Mouse (Mus musculus) limb, embryonic 13.5 days (tissue): ENCODE results near the gene Gm48551. TPM values are rescaled to one million over a fixed set of nuclear protein-coding genes. Genes with fewer than 3 reads are reported as not detected.

Experiments
- ATAC-seq: fragments of 200-750 bp; cut with Nextera tagmentation; 2 replicates; pipeline ENCODE4 v1.8.0; 2017; ENCODE audit warnings: low read depth, moderate number of reproducible peaks, moderate TSS enrichment; ENCODE audit not compliant: low FRiP score
- H3K27ac ChIP-seq: fragments of 300-500 bp; sonication (generic); 2 replicates; pipeline ENCODE4 v1.5.1; 2015; ENCODE audit warnings: inconsistent platforms, mild to moderate bottlenecking, moderate library complexity
- H3K27me3 ChIP-seq: fragments of 300-500 bp; sonication (generic); 2 replicates; pipeline ENCODE4 v1.6.1; 2015; ENCODE audit warnings: mild to moderate bottlenecking, inconsistent platforms
- H3K36me3 ChIP-seq: fragments of 300-500 bp; sonication (generic); 2 replicates; pipeline ENCODE4 v1.6.1; 2015; ENCODE audit warnings: inconsistent platforms, mild to moderate bottlenecking, moderate library complexity
- H3K4me1 ChIP-seq: fragments of 300-500 bp; sonication (generic); 2 replicates; pipeline ENCODE4 v1.6.1; 2015; ENCODE audit warnings: inconsistent platforms
- H3K4me2 ChIP-seq: fragments of 300-500 bp; sonication (generic); replicated peaks from 2 replicates; pipeline ENCODE4 v1.6.1; 2015; ENCODE audit warnings: inconsistent platforms, mild to moderate bottlenecking, moderate library complexity
- H3K4me3 ChIP-seq: fragments of 300-500 bp; sonication (generic); 2 replicates; pipeline ENCODE4 v1.5.1; 2015; ENCODE audit warnings: moderate library complexity, mild to moderate bottlenecking, inconsistent platforms
- H3K9ac ChIP-seq: fragments of 300-500 bp; sonication (generic); 2 replicates; pipeline ENCODE4 v1.6.1; 2015; ENCODE audit warnings: mild to moderate bottlenecking, inconsistent platforms
- H3K9me3 ChIP-seq: fragments of 300-500 bp; sonication (generic); 2 replicates; pipeline ENCODE4 v1.6.1; 2016; ENCODE audit warnings: inconsistent platforms
- WGBS: fragments of 180-500 bp; shearing (Covaris S2); methylation state at CpG from one replicate; pipeline ENCODE4 v1.1.7; 2015; 5-methylcytosine and 5-hydroxymethylcytosine counted together
- polyA plus RNA-seq: library from polyadenylated mRNA; unstranded; fragments of >200 nt; fragmentation: Nextera tagmentation; extraction: Ambion mirVana; gene quantifications from 2 replicates; pipeline ENCODE4 v1.2.1, GENCODE M21; 2015

The Gm48551 gene
- polyA plus RNA-seq = 3.3 and 4.0 TPM in 2 replicates

DNA sequence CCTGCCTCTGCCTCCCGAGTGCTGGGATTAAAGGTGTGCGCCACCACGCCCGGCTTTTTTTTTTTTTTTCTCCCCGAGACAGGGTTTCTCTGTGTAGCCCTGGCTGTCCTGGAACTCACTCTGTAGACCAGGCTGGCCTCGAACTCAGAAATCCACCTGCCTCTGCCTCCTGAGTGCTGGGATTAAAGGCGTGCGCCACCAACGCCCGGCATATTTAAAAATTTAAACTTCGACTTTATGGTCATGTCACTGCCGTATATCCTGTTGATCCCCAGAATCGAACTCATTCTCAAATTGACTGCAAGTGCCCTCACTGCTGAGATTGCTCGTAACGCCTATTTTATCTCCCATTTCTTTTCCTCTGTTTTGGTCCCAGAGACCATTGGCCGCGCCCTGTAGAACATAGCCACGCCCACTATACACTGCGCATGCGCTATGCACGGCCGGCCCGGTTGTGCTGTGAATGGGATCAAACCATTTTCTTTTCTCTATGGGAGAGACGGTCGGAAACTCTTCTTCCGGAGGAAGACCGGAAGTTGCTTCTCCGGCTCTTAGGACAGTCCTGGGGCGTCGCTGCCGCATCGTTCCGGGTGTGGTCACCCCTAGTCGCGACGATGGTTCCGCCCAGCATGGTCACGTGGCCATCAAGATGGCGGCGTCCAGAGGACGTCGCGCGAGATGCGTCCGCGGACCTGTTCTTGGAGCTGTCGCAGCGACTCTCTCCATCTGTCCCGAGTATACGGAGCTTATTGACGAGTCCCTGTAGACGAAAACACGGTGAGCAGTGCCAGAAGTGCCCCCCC lies at the start of gene Gm48551, which contains the start of gene Dohh:
Gm48551 (plus strand) TSS at position 665 of the 803 bp plus-strand sequence.
Dohh (plus strand) TSS at position 627 of the 803 bp plus-strand sequence.
- peak; percentile 93 for ATAC-seq
- H3K36me3 ChIP-seq = peaks cover 33% of the 10 kb centered on the region
- peak within 1 kb of the TSS; percentile 84 for H3K9ac ChIP-seq
- H3K4me3 ChIP-seq = peak within 1 kb of the TSS; percentile 80
- H3K4me2 ChIP-seq = peak within 1 kb of the TSS; percentile 88
- H3K27me3 ChIP-seq = no peaks in the 10 kb centered on the region
- no peaks in the 10 kb centered on the region for H3K9me3 ChIP-seq
- 7% methylated on average over 54 of the region's 54 CpGs for WGBS
- H3K27ac ChIP-seq = peak within 1 kb of the TSS; percentile 63
- peaks cover 19% of the 10 kb centered on the region for H3K4me1 ChIP-seq

DNA sequence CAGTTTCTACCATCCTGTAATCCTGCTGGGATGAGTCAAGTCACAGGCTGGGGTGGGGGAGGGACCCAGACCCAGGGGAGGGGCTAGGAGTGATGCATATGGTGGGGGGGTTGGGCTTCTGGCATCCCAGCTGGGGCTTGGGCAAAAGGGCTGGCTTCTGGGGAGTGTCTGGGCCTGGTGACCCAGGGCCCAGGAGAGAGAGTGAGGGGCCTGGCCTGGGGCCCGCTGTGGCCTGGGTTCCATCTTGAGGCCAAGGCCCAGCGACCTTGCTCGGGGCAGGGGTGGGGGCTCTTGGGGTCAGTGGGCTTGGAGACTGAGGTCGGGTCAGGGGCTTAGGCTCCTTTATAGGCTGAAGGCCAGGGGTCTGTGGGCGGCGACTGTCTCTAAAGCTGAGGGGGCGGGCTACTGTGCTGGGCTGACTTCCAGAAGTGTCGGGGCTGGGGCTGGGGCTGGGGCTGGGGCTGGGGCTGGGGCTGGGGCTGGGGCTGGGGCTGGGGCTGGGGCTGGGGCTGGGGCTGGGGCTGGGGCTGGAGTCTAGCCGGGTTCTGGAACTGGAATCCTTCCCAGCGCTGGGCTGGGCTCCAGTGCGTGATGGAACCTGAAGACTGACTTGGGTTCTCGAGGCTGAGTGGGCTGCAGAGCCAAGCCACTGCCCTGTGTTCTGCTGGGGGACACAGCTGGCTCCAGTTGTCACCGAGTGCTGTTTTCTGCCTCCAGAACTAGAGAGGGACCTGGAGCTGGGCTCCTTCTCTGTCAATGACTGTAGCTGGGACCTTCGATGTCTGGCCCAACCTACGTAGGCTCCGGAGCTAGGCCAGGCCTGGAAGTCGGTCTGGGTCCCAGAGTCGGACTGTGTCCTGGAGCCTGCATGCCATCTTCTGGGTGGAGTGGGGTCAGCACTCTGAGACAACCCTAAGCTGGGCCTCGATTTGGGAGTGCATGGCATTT lies 48.6 kb upstream of the Gm48551 start:
- H3K4me2 ChIP-seq = peak overlapping the region; percentile 36
- ATAC-seq = peak; percentile 62
- H3K9me3 ChIP-seq = no peaks in the 10 kb centered on the region
- WGBS = 35% methylated on average over 17 of the region's 19 CpGs
- peak overlapping the region; percentile 45 for H3K9ac ChIP-seq
- H3K4me3 ChIP-seq = no peak overlapping the region
- H3K36me3 ChIP-seq = no peaks in the 10 kb centered on the region
- H3K27ac ChIP-seq = peak overlapping the region; percentile 83
- H3K4me1 ChIP-seq = peaks cover 26% of the 10 kb centered on the region
- H3K27me3 ChIP-seq = peaks cover 61% of the 10 kb centered on the region

DNA sequence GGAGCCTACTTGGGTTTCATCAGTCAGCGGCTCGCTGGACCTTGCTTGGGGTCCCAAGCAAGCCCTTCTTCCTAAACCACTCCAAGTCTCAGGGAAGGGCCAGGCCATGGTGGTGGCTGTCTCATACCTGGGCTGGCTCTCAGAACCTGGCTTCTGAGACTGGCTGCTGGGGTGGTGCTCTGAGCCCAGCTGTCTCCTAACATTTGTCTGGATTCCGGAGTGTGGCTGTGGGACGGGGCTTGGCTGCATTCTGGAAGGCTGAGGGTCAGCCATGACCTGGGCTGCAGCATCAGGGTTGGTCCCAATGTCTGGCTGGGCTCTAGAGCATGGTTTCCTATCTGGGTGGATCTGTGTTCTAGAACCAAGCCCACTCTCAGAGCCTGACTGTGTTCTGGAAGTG lies 47.7 kb upstream of the Gm48551 start:
- 88% methylated on average over 4 of the region's 4 CpGs for WGBS
- Histone ChIP-seq H3K9me3 (no peaks in the 10 kb centered on the region), H3K4me3 (no peak overlapping the region), H3K4me1 (peaks cover 26% of the 10 kb centered on the region), H3K4me2 (peak overlapping the region; percentile 36; the same call in 1 of the 2 replicates), H3K36me3 (no peaks in the 10 kb centered on the region), H3K27ac (peak overlapping the region; percentile 83), H3K27me3 (peaks cover 68% of the 10 kb centered on the region), H3K9ac (no peak overlapping the region)
- ATAC-seq = no peak

DNA sequence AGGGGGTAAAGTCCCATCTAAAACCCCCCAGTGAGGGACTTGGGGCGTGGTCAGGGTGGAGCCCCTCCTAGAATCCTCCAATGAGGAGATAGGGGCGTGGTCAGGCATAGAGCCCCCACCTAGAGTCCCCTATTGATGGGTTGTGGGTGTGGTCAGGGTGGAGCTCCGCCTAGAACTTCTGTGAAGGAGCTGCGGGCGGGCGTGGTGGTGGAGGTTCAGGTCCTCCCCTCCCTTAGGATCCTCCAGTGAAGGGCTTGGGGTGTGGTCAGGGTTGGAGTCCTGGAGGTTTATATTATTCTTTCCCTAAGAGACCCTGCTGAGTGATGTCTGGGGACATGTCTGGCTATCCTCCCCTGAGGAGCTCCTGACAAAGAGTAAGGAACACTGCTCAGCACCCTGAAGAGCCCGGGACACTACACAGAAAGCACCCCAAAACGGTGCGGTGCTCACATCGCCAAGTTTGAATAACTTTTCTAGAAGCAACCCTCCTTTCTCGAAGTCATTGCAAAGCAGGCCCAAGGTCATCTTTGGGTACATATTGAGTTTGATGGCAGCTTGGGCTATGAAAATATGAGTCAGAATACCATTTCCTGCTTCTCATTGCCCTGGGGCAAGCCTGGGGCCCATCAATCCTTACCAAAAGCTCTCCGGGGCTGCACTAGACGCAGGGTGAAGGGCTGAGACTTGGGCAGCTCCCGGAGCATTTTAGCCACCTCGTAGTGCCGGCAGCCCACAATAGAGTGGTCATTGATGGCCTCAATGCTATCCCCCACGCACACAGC lies 43.5 kb upstream of the Gm48551 start:
- ATAC-seq = no peak
- Histone ChIP-seq H3K36me3 (peaks cover 8% of the 10 kb centered on the region), H3K4me1 (peaks cover 18% of the 10 kb centered on the region), H3K9me3 (no peaks in the 10 kb centered on the region), H3K4me2 (no peak overlapping the region), H3K4me3 (no peak overlapping the region), H3K27ac (no peak overlapping the region), H3K27me3 (peaks cover 79% of the 10 kb centered on the region), H3K9ac (no peak overlapping the region)
- WGBS = 47% methylated on average over 17 of the region's 17 CpGs

DNA sequence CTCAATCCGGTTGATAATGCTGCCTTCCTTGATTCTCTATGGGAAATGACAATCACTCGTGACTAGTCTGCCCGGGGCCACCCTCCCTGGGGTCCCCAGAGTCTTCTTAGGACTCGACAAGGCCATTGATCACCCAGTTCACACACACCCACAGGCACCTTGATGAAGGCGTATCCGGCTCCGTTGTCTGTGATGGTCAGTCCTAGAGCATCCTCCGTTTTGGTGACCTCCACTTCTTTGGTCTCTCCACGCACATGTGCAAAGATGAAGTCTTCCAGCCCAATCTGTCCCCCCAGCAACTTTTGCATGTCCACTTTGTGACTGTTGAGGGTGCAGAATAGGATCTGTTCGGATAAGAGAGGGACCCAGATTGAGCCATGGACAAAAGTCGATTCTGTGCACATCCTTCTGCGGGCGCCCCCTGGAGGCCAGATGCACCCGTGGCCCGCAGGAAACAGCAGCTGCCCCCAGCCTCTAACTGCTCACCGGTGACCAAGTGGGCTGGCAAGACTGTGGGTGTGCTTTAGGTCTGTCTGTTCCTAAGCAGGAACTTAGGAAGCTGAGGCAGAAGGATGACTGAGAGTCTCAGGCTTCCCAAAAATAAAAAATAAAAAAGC lies 42.8 kb upstream of the Gm48551 start:
- peaks cover 8% of the 10 kb centered on the region for H3K36me3 ChIP-seq
- no peak overlapping the region for H3K4me3 ChIP-seq
- H3K4me1 ChIP-seq = peaks cover 16% of the 10 kb centered on the region
- H3K9me3 ChIP-seq = no peaks in the 10 kb centered on the region
- H3K27ac ChIP-seq = no peak overlapping the region
- 34% methylated on average over 16 of the region's 16 CpGs for WGBS
- no peak overlapping the region for H3K4me2 ChIP-seq
- H3K27me3 ChIP-seq = peaks cover 86% of the 10 kb centered on the region
- H3K9ac ChIP-seq = no peak overlapping the region
- ATAC-seq = no peak

DNA sequence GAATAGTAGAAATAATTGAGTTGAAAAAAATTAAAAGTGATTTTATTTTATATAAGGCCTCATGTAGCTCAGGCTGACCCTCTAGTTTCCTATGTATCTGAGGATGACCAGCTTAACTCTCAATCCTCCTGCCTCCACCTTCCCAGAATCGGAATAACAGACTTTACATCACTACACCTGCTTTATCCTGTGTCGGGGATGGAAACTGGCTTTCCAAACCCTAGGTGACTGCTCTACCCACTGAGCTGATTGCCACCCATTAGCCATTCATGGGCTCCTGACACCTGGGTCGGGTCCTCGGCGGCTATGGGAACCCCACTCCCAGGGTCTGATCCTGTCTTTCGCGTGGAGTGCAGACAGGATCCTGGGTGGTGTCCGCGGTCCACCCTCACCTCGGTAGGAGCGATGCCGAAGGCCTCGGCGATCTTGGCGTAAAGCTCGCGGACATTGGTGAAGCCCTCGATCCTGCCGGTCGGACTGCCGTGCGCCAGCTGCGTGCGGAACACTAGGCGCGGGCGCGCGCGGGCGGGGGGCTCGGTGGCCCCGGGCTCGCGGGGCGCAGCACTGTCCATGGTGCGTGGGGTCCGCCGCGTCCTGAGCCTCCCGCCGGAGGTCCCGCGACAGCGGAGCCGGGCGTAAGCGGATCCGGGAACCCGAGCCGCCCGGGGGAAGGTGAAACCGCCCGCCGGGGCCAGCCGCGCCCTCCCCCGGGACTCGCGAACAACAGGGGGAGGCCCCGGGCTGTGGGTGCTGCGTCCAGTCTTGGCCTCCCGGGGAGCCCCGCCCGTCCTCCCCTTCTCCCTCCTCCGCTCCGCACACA lies 41.4 kb upstream of the Gm48551 start, which contains the start of gene Gipc3:
Gipc3 (minus strand) TSS at position 581 of the 820 bp plus-strand sequence.
- no peak for ATAC-seq
- Histone ChIP-seq H3K4me1 (peaks cover 27% of the 10 kb centered on the region), H3K36me3 (peaks cover 16% of the 10 kb centered on the region), H3K4me3 (peak within 1 kb of the TSS; percentile 44), H3K27ac (no peak within 1 kb of the TSS), H3K27me3 (peaks cover 84% of the 10 kb centered on the region), H3K4me2 (peak within 1 kb of the TSS; percentile 76), H3K9me3 (no peaks in the 10 kb centered on the region), H3K9ac (peak within 1 kb of the TSS; percentile 67)
- WGBS = 4% methylated on average over 60 of the region's 67 CpGs

DNA sequence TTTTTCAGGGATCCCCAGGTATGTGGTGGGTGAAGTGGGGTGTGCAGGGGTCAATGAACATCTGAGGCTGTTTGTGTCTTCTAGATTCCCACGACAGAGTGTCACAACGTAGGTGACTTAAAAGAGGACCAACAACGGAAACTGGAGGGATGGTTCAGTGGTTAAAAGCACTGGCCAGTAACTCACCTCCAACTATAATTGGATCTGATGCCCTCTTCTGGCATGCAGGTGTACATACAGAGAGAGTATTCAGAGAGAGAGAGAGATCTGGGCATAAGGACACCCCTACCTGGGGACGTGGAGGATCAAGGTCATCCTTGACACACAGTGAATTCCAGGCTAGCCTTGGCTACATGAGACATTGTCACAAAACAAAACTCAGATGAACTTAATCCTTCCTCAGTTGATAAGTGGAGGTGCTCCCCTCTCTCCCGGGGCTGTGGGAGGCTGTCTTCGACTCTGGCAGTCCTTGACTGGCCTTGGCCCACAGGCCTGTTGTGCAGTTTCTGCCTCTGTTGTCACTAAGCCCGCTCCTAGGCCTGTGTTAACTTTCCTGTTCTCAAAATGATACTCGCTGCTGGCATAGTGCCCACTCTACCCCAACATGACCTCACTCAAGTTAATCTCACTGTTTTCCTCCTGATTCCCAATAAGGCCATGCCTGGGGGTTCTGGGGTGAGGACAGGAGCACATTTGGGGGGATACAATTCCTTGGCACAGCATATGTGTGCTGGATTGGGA lies 39.7 kb upstream of the Gm48551 start:
- Histone ChIP-seq H3K9me3 (no peaks in the 10 kb centered on the region), H3K4me3 (no peak overlapping the region), H3K27me3 (peaks cover 74% of the 10 kb centered on the region), H3K4me2 (no peak overlapping the region), H3K36me3 (peaks cover 23% of the 10 kb centered on the region), H3K4me1 (peaks cover 40% of the 10 kb centered on the region), H3K9ac (no peak overlapping the region), H3K27ac (no peak overlapping the region)
- no peak for ATAC-seq
- WGBS = 54% methylated on average over 8 of the region's 8 CpGs

DNA sequence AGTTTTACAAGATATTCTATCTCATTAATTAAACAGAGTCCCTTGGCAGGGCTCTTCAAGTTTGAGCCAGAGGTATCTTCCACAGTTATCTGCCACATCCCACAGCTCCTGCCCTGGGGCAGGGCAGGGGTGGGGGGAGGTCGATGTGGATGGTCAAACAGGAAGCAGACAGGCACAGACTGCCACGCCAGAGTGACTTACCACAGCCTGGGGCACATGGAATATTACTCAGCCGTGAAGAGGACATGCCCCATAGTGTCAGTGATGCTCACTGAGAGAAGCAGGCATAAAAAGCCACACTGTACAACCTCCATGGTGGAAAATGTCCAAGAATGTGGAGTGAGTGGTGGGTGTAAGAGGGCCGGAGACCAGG lies 39.1 kb upstream of the Gm48551 start:
- Histone ChIP-seq H3K36me3 (peaks cover 23% of the 10 kb centered on the region), H3K4me2 (no peak overlapping the region), H3K27me3 (peaks cover 71% of the 10 kb centered on the region), H3K27ac (no peak overlapping the region), H3K4me3 (no peak overlapping the region), H3K9ac (no peak overlapping the region), H3K4me1 (peaks cover 41% of the 10 kb centered on the region), H3K9me3 (no peaks in the 10 kb centered on the region)
- WGBS = 81% methylated on average over 4 of the region's 4 CpGs
- no peak for ATAC-seq

DNA sequence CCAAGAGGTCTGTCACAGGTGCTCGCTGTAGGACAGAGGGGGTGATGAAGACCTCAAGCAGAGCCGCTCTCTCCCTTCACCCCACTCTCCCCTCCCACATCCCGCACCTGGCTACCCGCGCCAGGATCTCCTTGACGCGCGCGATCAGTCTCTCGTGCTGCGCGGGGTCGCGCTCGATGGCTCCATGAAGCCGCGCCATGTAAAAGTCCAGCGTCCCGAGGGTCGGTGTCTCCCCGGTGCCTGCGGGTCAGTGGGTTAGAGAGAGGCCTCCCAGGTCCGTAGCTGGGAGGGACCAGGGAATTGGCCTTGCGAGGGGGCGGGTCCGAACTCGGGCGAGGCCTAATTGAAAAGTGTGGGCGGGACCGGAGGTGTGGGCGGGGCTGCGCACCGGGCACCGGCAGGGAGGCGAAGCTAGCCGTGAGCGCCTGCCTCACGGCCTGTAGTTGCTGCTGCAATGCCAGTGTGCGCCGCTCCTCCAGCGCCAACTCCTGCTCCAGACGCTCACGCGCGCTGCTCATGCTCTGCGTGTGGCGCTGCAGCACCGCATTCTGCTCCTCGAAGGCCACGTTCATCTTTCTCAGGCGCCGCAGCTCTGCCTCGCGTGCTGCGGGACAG lies 37.7 kb upstream of the Gm48551 start:
- H3K4me3 ChIP-seq = peak overlapping the region; percentile 37
- H3K4me1 ChIP-seq = peaks cover 41% of the 10 kb centered on the region
- peaks cover 57% of the 10 kb centered on the region for H3K27me3 ChIP-seq
- no peak for ATAC-seq
- peak overlapping the region; percentile 58 for H3K9ac ChIP-seq
- 6% methylated on average over 55 of the region's 55 CpGs for WGBS
- no peak overlapping the region for H3K27ac ChIP-seq
- peak overlapping the region; percentile 63 for H3K4me2 ChIP-seq
- peaks cover 23% of the 10 kb centered on the region for H3K36me3 ChIP-seq
- no peaks in the 10 kb centered on the region for H3K9me3 ChIP-seq

DNA sequence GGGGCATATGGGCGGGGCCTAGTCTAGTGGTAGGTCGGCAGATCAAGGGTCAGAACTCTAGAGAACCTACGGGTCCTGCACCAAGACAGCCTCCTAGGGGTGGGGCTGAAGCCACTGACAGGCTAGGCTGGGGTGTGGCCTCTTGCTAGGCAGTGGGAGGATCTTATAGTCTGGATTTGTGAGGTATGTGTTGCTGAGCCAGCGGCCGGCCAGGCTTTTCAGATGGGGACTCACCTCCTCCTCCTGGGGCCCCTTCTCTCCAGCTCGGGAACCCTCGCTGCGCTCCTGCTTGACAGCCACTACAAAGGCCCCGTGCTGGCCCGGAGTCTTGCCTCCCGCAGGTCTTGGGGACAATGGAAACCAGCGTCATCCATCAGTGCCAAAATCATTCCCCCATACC lies 35.1 kb upstream of the Gm48551 start:
- peaks cover 31% of the 10 kb centered on the region for H3K27me3 ChIP-seq

More for the DNA sequence above, 35.1 kb upstream of the Gm48551 start:
- H3K4me2 ChIP-seq = peak overlapping the region; percentile 93
- H3K4me1 ChIP-seq = peaks cover 34% of the 10 kb centered on the region
- peak overlapping the region; percentile 94 for H3K9ac ChIP-seq
- 7% methylated on average over 12 of the region's 12 CpGs for WGBS
- peak overlapping the region; percentile 88 for H3K4me3 ChIP-seq
- 0 out of 2 replicates have a peak overlapping the region, but pooled peaks have one; percentile 15 for H3K27ac ChIP-seq
- H3K9me3 ChIP-seq = no peaks in the 10 kb centered on the region
- peaks cover 23% of the 10 kb centered on the region for H3K36me3 ChIP-seq
- no peak for ATAC-seq
